Mouse (Mus musculus) midbrain, postnatal 0 days (tissue): Measurements from ENCODE around the gene Gm10337. TPM values are rescaled to one million over a fixed set of nuclear protein-coding genes. Genes with fewer than 3 reads are reported as not detected.

Experiments
- ATAC-seq: fragments of 200-750 bp; cut with Nextera tagmentation; 2 replicates; pipeline ENCODE4 v1.8.0; 2017; ENCODE audit warnings: moderate number of reproducible peaks, mild to moderate bottlenecking, moderate TSS enrichment, moderate library complexity; ENCODE audit not compliant: low FRiP score
- DNase-seq: peaks from one replicate; pipeline ENCODE4 v3.0.0-alpha.2; 2015; ENCODE audit warnings: low spot score
- H3K27ac ChIP-seq: fragments of 300-500 bp; sonication (generic); 2 replicates; pipeline ENCODE4 v1.5.1; 2014; ENCODE audit warnings: low read depth, mild to moderate bottlenecking, low read length, mixed read lengths
- H3K27me3 ChIP-seq: fragments of 300-500 bp; sonication (generic); 2 replicates; pipeline ENCODE4 v1.6.1; 2014; ENCODE audit warnings: low read length, control low read depth, mixed read lengths; ENCODE audit not compliant: insufficient read depth
- H3K36me3 ChIP-seq: fragments of 300-500 bp; sonication (generic); 2 replicates; pipeline ENCODE4 v1.6.1; 2014; ENCODE audit warnings: low read length, control low read depth, mixed read lengths; ENCODE audit not compliant: insufficient read depth
- H3K4me1 ChIP-seq: fragments of 300-500 bp; sonication (generic); 2 replicates; pipeline ENCODE4 v1.6.1; 2014; ENCODE audit warnings: mild to moderate bottlenecking, control low read depth, antibody characterized with exemption, low read length, mixed read lengths; ENCODE audit not compliant: insufficient read depth
- H3K4me2 ChIP-seq: fragments of 300-500 bp; sonication (generic); 2 replicates; pipeline ENCODE4 v1.6.1; 2014; ENCODE audit warnings: low read depth, mild to moderate bottlenecking, low read length, mixed read lengths; ENCODE audit not compliant: poor library complexity, severe bottlenecking
- H3K4me3 ChIP-seq: fragments of 300-500 bp; sonication (generic); 2 replicates; pipeline ENCODE4 v1.5.1; 2014; ENCODE audit warnings: low read depth, mild to moderate bottlenecking, low read length, moderate library complexity
- H3K9ac ChIP-seq: fragments of 300-500 bp; sonication (generic); replicated peaks from 2 replicates; pipeline ENCODE4 v1.6.1; 2014; ENCODE audit warnings: mild to moderate bottlenecking, low read length, moderate library complexity, mixed read lengths; ENCODE audit not compliant: poor library complexity, severe bottlenecking
- H3K9me3 ChIP-seq: fragments of 300-500 bp; sonication (generic); 2 replicates; pipeline ENCODE4 v1.6.1; 2016; ENCODE audit warnings: low read length, control low read depth
- CTCF ChIP-seq: IDR thresholded peaks from 2 replicates; pipeline ENCODE4 v1.5.1; 2016; ENCODE audit warnings: antibody characterized with exemption, mild to moderate bottlenecking
- WGBS: fragments of 180-500 bp; shearing (Covaris S2); extraction: QIAGEN DNeasy Blood & Tissue Kit; methylation state at CpG from one replicate; pipeline ENCODE4 v1.1.7; 2014; 5-methylcytosine and 5-hydroxymethylcytosine counted together
- polyA plus RNA-seq: library from polyadenylated mRNA; unstranded; fragments of >200 nt; fragmentation: Nextera tagmentation; extraction: Ambion mirVana; gene quantifications from 2 replicates; pipeline ENCODE4 v1.2.1, GENCODE M21; 2015
- total RNA-seq: library from RNA; depleted of rRNA; stranded (reverse); fragments of >200 nt; gene quantifications from 2 replicates; pipeline ENCODE4 v1.2.3, GENCODE M21; 2014

The Gm10337 gene
- total and polyA plus RNA-seq, 2 experiments from 2014 or later, result 18.2 TPM; not detected in 1

GRCm38 (mm10) chr15:102527936-102528335 is 24.4 kb downstream of the Gm10337 start:
- WGBS, result 73% methylated on average over 3 of the region's 3 CpGs
- TF ChIP-seq CTCF, result peak; percentile 48
- DNase-seq (no peak), ATAC-seq (no peak)
- H3K4me2 ChIP-seq, result no peak overlapping the region
- no peak overlapping the region for H3K9ac ChIP-seq
- H3K4me3 ChIP-seq, result no peak overlapping the region
- no peaks in the 10 kb centered on the region for H3K4me1 ChIP-seq
- H3K36me3 ChIP-seq, result peaks cover 49% of the 10 kb centered on the region
- H3K27me3 ChIP-seq, result no peaks in the 10 kb centered on the region
- H3K9me3 ChIP-seq, result no peaks in the 10 kb centered on the region
- H3K27ac ChIP-seq, result no peak overlapping the region

GRCm38 (mm10) chr15:102528396-102528795 is 24.9 kb downstream of the Gm10337 start:
- Histone ChIP-seq H3K4me3 (no peak overlapping the region), H3K36me3 (peaks cover 54% of the 10 kb centered on the region), H3K4me1 (no peaks in the 10 kb centered on the region), H3K9ac (no peak overlapping the region), H3K9me3 (no peaks in the 10 kb centered on the region), H3K27ac (no peak overlapping the region), H3K27me3 (no peaks in the 10 kb centered on the region), H3K4me2 (no peak overlapping the region)
- 100% methylated on average over 1 of the region's 1 CpGs for WGBS
- DNase-seq (no peak), ATAC-seq (no peak)
- TF ChIP-seq CTCF, result no peak

- ATAC-seq, result no peak
- 86% methylated on average over 4 of the region's 4 CpGs for WGBS
- H3K36me3 ChIP-seq, result peaks cover 55% of the 10 kb centered on the region
- no peak overlapping the region for H3K4me2 ChIP-seq
- no peaks in the 10 kb centered on the region for H3K27me3 ChIP-seq
- H3K9me3 ChIP-seq, result no peaks in the 10 kb centered on the region
- no peak for TF ChIP-seq CTCF
- H3K4me1 ChIP-seq, result no peaks in the 10 kb centered on the region
- H3K9ac ChIP-seq, result no peak overlapping the region
- H3K27ac ChIP-seq, result no peak overlapping the region
- DNase-seq, result no peak
- no peak overlapping the region for H3K4me3 ChIP-seq
These were observed 27.0 kb downstream of the Gm10337 start for GRCm38 (mm10) chr15:102530566-102530965.

GRCm38 (mm10) chr15:102531586-102531985 is 28.1 kb downstream of the Gm10337 start:
- peaks cover 55% of the 10 kb centered on the region for H3K36me3 ChIP-seq
- ATAC-seq, result no peak

GRCm38 (mm10) chr15:102532106-102532900 is 28.8 kb downstream of the Gm10337 start:
- H3K36me3 ChIP-seq, result peaks cover 55% of the 10 kb centered on the region
- no peak overlapping the region for H3K9ac ChIP-seq
- no peak for ATAC-seq
- H3K4me1 ChIP-seq, result no peaks in the 10 kb centered on the region
- no peaks in the 10 kb centered on the region for H3K9me3 ChIP-seq
- H3K4me2 ChIP-seq, result no peak overlapping the region
- no peak overlapping the region for H3K4me3 ChIP-seq
- DNase-seq, result peak; percentile 37
- 86% methylated on average over 3 of the region's 3 CpGs for WGBS
- H3K27me3 ChIP-seq, result no peaks in the 10 kb centered on the region
- TF ChIP-seq CTCF, result no peak
- H3K27ac ChIP-seq, result no peak overlapping the region

More at GRCm38 (mm10) chr15:102531586-102531985, 28.1 kb downstream of the Gm10337 start:
- H3K27me3 ChIP-seq, result no peaks in the 10 kb centered on the region
- H3K4me1 ChIP-seq, result no peaks in the 10 kb centered on the region
- TF ChIP-seq CTCF, result no peak
- no peak for DNase-seq
- no peak overlapping the region for H3K4me3 ChIP-seq
- H3K27ac ChIP-seq, result no peak overlapping the region
- 91% methylated on average over 4 of the region's 4 CpGs for WGBS
- no peak overlapping the region for H3K4me2 ChIP-seq
- no peaks in the 10 kb centered on the region for H3K9me3 ChIP-seq
- no peak overlapping the region for H3K9ac ChIP-seq

DNA sequence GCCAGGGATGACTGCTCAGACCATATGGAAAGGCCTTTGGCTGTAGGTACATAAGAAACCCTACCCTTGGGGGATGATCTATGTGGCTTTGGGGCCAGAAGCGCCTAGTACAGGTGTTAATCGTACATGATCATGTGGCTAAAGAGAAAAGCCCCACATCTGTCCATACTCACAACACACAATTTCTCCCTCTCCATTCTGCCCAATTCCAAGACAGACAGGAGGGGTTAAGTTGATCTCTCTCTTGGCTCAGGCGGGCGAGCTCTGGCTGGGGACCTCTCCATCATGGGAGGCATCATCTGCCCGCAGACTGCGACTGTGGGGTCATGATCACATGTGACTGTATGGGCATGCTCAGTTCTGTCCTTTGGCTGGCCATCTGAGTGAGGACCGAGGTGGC is 30.4 kb downstream of the Gm10337 start:
- no peaks in the 10 kb centered on the region for H3K27me3 ChIP-seq
- H3K27ac ChIP-seq, result no peak overlapping the region
- TF ChIP-seq CTCF, result no peak
- ATAC-seq (no peak), DNase-seq (no peak)
- peaks cover 47% of the 10 kb centered on the region for H3K36me3 ChIP-seq
- no peak overlapping the region for H3K4me2 ChIP-seq
- H3K4me3 ChIP-seq, result no peak overlapping the region
- H3K4me1 ChIP-seq, result no peaks in the 10 kb centered on the region
- no peak overlapping the region for H3K9ac ChIP-seq
- no peaks in the 10 kb centered on the region for H3K9me3 ChIP-seq
- 93% methylated on average over 7 of the region's 7 CpGs for WGBS
